In the genomic region with DNA sequence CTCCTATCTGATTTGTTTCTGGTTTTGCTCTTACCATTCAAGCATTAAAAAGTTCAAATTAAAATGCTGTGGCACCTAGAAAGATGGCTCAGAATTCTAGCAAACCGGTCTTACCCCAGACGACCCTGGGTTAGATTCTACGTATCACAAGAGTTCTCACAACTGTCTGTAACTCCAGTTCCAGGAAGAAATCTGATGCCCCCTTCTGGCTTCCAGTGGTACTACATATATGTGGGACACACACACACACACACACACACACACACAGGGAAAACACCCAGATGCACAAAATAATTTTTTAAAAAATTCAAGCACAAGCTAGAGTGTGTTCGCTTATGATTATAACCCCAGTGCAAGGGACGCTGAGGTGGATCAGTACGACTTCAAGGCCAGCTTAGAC, we compare ENCODE assay signal across 24 mouse cellular contexts. TPM values are rescaled to one million over a fixed set of nuclear protein-coding genes. Genes with fewer than 3 reads are reported as not detected.
DNase-seq lines count a peak whose midpoint lies in the region; ATAC-seq and TF ChIP-seq lines count a peak whose summit lies in the region.
"Had no signal": no experiment of that assay in that cellular context is flagged by ENCODE, and none has a peak within 500 bp of the region (broad histone marks: within the 10 kb centered on the region; RNA-seq: fewer than 3 reads in every experiment).

No protein-coding gene starts in this region.

- 99% methylated on average over 6 of the region's 6 CpGs for WGBS in hindbrain, postnatal 0 days
- 96% methylated on average over 6 of the region's 6 CpGs for WGBS in hindbrain, embryonic 12.5 days
- 89% methylated on average over 6 of the region's 6 CpGs for WGBS in liver, postnatal 0 days (ENCODE audit: insufficient replicate concordance)
- 91% methylated on average over 6 of the region's 6 CpGs for WGBS in liver, embryonic 11.5 days

- no peak overlapping the region for H3K9ac ChIP-seq in hindbrain, postnatal 0 days (replicated peaks; ENCODE audit: low read length)
- H3K9ac ChIP-seq in hindbrain, embryonic 12.5 days, result no peak overlapping the region
- no peak overlapping the region for H3K9ac ChIP-seq in liver, postnatal 0 days (replicated peaks)
- H3K9ac ChIP-seq in liver, embryonic 11.5 days (ENCODE audit: low read depth, low read length), result no peak overlapping the region
- H3K9ac ChIP-seq: forebrain, embryonic 13.5 days; hindbrain, embryonic 14.5 days had no signal

- H3K27me3 ChIP-seq in hindbrain, postnatal 0 days (ENCODE audit: insufficient read depth, low read length), result no peaks in the 10 kb centered on the region
- H3K27me3 ChIP-seq in hindbrain, embryonic 12.5 days, result no peaks in the 10 kb centered on the region
- no peaks in the 10 kb centered on the region for H3K27me3 ChIP-seq in liver, postnatal 0 days (ENCODE audit: insufficient read depth, low read length)
- no peaks in the 10 kb centered on the region for H3K27me3 ChIP-seq in liver, embryonic 11.5 days (replicated peaks; ENCODE audit: control insufficient read depth, insufficient read depth, low read length)
- H3K27me3 ChIP-seq: forebrain, embryonic 13.5 days had no signal

- no peak overlapping the region for H3K4me2 ChIP-seq in hindbrain, postnatal 0 days (ENCODE audit: low read depth, low read length)
- no peak overlapping the region for H3K4me2 ChIP-seq in hindbrain, embryonic 12.5 days (replicated peaks)
- no peak overlapping the region for H3K4me2 ChIP-seq in liver, postnatal 0 days (ENCODE audit: low read depth, low read length)
- H3K4me2 ChIP-seq in liver, embryonic 11.5 days, result no peak overlapping the region
- H3K4me2 ChIP-seq: forebrain, embryonic 13.5 days; hindbrain, embryonic 14.5 days had no signal

- no peak overlapping the region for H3K4me3 ChIP-seq in hindbrain, postnatal 0 days (ENCODE audit: low read length)
- H3K4me3 ChIP-seq in hindbrain, embryonic 12.5 days, result no peak overlapping the region
- no peak overlapping the region for H3K4me3 ChIP-seq in liver, postnatal 0 days (ENCODE audit: low read depth, low read length)
- no peak overlapping the region for H3K4me3 ChIP-seq in liver, embryonic 11.5 days (ENCODE audit: low read depth, low read length)
- H3K4me3 ChIP-seq: embryonic facial prominence, embryonic 10.5 days; forebrain, embryonic 13.5 days; heart, embryonic 10.5 days had no signal

- no peaks in the 10 kb centered on the region for H3K36me3 ChIP-seq in hindbrain, postnatal 0 days (ENCODE audit: insufficient read depth, low read length)
- no peaks in the 10 kb centered on the region for H3K36me3 ChIP-seq in hindbrain, embryonic 12.5 days
- H3K36me3 ChIP-seq in liver, postnatal 0 days (replicated peaks; ENCODE audit: insufficient read depth, low read length), result no peaks in the 10 kb centered on the region
- no peaks in the 10 kb centered on the region for H3K36me3 ChIP-seq in liver, embryonic 11.5 days (ENCODE audit: control insufficient read depth, insufficient read depth, low read length)
- H3K36me3 ChIP-seq: embryonic facial prominence, embryonic 10.5 days; heart, embryonic 10.5 days had no signal

- ATAC-seq in hindbrain, postnatal 0 days, result no peak
- ATAC-seq in hindbrain, embryonic 12.5 days (ENCODE audit: low FRiP score), result no peak
- no peak for ATAC-seq in liver, postnatal 0 days
- no peak for ATAC-seq in liver, embryonic 11.5 days (replicated peaks; ENCODE audit: low FRiP score)
- ATAC-seq: forebrain, embryonic 13.5 days had no signal

- TF ChIP-seq EP300 in liver, postnatal 0 days (IDR thresholded peaks at IDR 0.05; ENCODE audit: low read depth), result no peak

- H3K9me3 ChIP-seq in hindbrain, postnatal 0 days (ENCODE audit: low read length), result no peaks in the 10 kb centered on the region
- no peaks in the 10 kb centered on the region for H3K9me3 ChIP-seq in hindbrain, embryonic 12.5 days (replicated peaks)
- H3K9me3 ChIP-seq in liver, postnatal 0 days (ENCODE audit: low read length), result no peaks in the 10 kb centered on the region
- no peaks in the 10 kb centered on the region for H3K9me3 ChIP-seq in liver, embryonic 11.5 days (ENCODE audit: control insufficient read depth, low read length)
- H3K9me3 ChIP-seq: embryonic facial prominence, embryonic 10.5 days; forebrain, embryonic 13.5 days; heart, embryonic 10.5 days had no signal

- peak; percentile 23; the same call in 1 of the 2 replicates for TF ChIP-seq CTCF in hindbrain, postnatal 0 days (IDR thresholded peaks at IDR 0.05; ENCODE audit: low read depth)
- TF ChIP-seq CTCF in liver, postnatal 0 days (IDR thresholded peaks at IDR 0.05; ENCODE audit: low read depth), result peak; percentile 23

- no peak overlapping the region for H3K27ac ChIP-seq in hindbrain, postnatal 0 days
- H3K27ac ChIP-seq in hindbrain, embryonic 12.5 days, result no peak overlapping the region
- no peak overlapping the region for H3K27ac ChIP-seq in liver, postnatal 0 days (ENCODE audit: low read depth)
- H3K27ac ChIP-seq in liver, embryonic 11.5 days (ENCODE audit: low read depth, low read length), result no peak overlapping the region
- H3K27ac ChIP-seq: embryonic facial prominence, embryonic 10.5 days; forebrain, embryonic 13.5 days; heart, embryonic 10.5 days; hindbrain, embryonic 14.5 days had no signal

- DNase-seq in hindbrain, postnatal 0 days (ENCODE audit: low spot score), result no peak
- no peak for DNase-seq in liver, postnatal 0 days
- no peak for DNase-seq in liver, embryonic 11.5 days (ENCODE audit: low spot score)
- DNase-seq in ES-CJ7 (ENCODE audit: low read depth, low spot score) (peak; percentile 50), ZHBTc4 (ENCODE audit: low read depth, low spot score) (peak; percentile 66)
- DNase-seq in lung, postnatal 10 days, result no peak
- DNase-seq in layer of hippocampus, postnatal 14 days (ENCODE audit: low spot score in 2 of 2), result no peak
- DNase-seq: adrenal gland, adult 2 months; adrenal gland, postnatal 25 days; cerebellum, adult 11 months; cerebellum, adult 9-11 months; gastrocnemius, postnatal 36 days; heart, adult 11 months; heart, postnatal 10 days had no signal

- H3K4me1 ChIP-seq in hindbrain, postnatal 0 days (ENCODE audit: insufficient read depth, low read length), result no peaks in the 10 kb centered on the region
- H3K4me1 ChIP-seq in hindbrain, embryonic 12.5 days, result no peaks in the 10 kb centered on the region
- H3K4me1 ChIP-seq in liver, postnatal 0 days (ENCODE audit: insufficient read depth), result no peaks in the 10 kb centered on the region
- H3K4me1 ChIP-seq in liver, embryonic 11.5 days (replicated peaks; ENCODE audit: control insufficient read depth, insufficient read depth, low read length), result no peaks in the 10 kb centered on the region
- H3K4me1 ChIP-seq: forebrain, embryonic 13.5 days; heart, embryonic 10.5 days had no signal

RNA-seq across cellular contexts. Expression of a gene that starts 53.2 kb away (rescaled TPM):
- 66.4 and 67.5 TPM in 2 replicates for total RNA-seq in hindbrain, postnatal 0 days (2014; rRNA removed)
- 23.6 TPM in 2 replicates for polyA plus RNA-seq in hindbrain, postnatal 0 days (2015; fragmentation: Nextera tagmentation; extraction: Ambion mirVana)
- polyA plus RNA-seq in hindbrain, embryonic 12.5 days (2016; fragmentation: Nextera tagmentation; extraction: Ambion mirVana), result 12.5 and 13.5 TPM in 2 replicates
- 0.05 TPM in 1 of 2 replicates, not detected in the other for polyA plus RNA-seq in liver, postnatal 0 days (2015; fragmentation: Nextera tagmentation; extraction: Ambion mirVana)
- 1.2 and 1.4 TPM in 2 replicates for polyA plus RNA-seq in liver, embryonic 11.5 days (2014; fragmentation: Nextera tagmentation; extraction: Ambion mirVana)
- total RNA-seq in layer of hippocampus, postnatal 14 days (2021), result 10 to 100 TPM; 47.9 to 48.4 TPM
- total RNA-seq: hematopoietic stem cell, adult 5-6 weeks; MEL had no signal

RNA-seq across cellular contexts. Expression of a gene that starts 55.2 kb away (rescaled TPM):
- 106 and 133 TPM in 2 replicates for total RNA-seq in hindbrain, postnatal 0 days (2014; rRNA removed)
- polyA plus RNA-seq in hindbrain, postnatal 0 days (2015; fragmentation: Nextera tagmentation; extraction: Ambion mirVana), result 247 and 255 TPM in 2 replicates
- polyA plus RNA-seq in hindbrain, embryonic 12.5 days (2016; fragmentation: Nextera tagmentation; extraction: Ambion mirVana), result 159 and 171 TPM in 2 replicates
- polyA plus RNA-seq in liver, postnatal 0 days (2015; fragmentation: Nextera tagmentation; extraction: Ambion mirVana), result 166 and 175 TPM in 2 replicates
- 228 and 234 TPM in 2 replicates for polyA plus RNA-seq in liver, embryonic 11.5 days (2014; fragmentation: Nextera tagmentation; extraction: Ambion mirVana)
- total RNA-seq in layer of hippocampus, postnatal 14 days (2021), result 100 to 1,000 TPM; 162 to 163 TPM

RNA-seq across cellular contexts. Expression of a gene that starts 59.2 kb away (rescaled TPM):
- total RNA-seq in hindbrain, postnatal 0 days (2014; rRNA removed), result 0.29 TPM in 1 of 2 replicates, not detected in the other
- 0.10 and 0.13 TPM in 2 replicates for polyA plus RNA-seq in hindbrain, postnatal 0 days (2015; fragmentation: Nextera tagmentation; extraction: Ambion mirVana)
- 0.13 TPM in 1 of 2 replicates, not detected in the other for polyA plus RNA-seq in hindbrain, embryonic 12.5 days (2016; fragmentation: Nextera tagmentation; extraction: Ambion mirVana)
- not detected in 2 replicates for polyA plus RNA-seq in liver, postnatal 0 days (2015; fragmentation: Nextera tagmentation; extraction: Ambion mirVana)
- not detected in 2 replicates for polyA plus RNA-seq in liver, embryonic 11.5 days (2014; fragmentation: Nextera tagmentation; extraction: Ambion mirVana)
- total RNA-seq in layer of hippocampus, postnatal 14 days (2021), result under 1 TPM; 0.12 to 0.21 TPM
- total RNA-seq: adrenal gland, adult 2 months; adrenal gland, postnatal 25 days; gastrocnemius, adult 8-10 months; gastrocnemius, postnatal 36 days; heart, postnatal 10 days; hematopoietic stem cell, adult 5-6 weeks; MEL had no signal
- polyA plus RNA-seq: embryonic facial prominence, embryonic 14.5 days; heart, embryonic 10.5 days; heart, embryonic 14.5 days had no signal

Comparison
In these comparisons a context has a peak if more than half of its experiments do, and no peak if none do; other contexts are left out.
1. DNase-seq: peak in ES-CJ7 (single experiment) and ZHBTc4 (single experiment); none in hindbrain, postnatal 0 days (single experiment), liver, postnatal 0 days (single experiment), liver, embryonic 11.5 days (single experiment), lung, postnatal 10 days (single experiment) and layer of hippocampus, postnatal 14 days (0 of 2).